Mouse (Mus musculus) midbrain, embryonic 14.5 days (tissue): ENCODE results near the gene Spata5. TPM values are rescaled to one million over a fixed set of nuclear protein-coding genes. Genes with fewer than 3 reads are reported as not detected.

ENCODE experiments used
- ATAC-seq: fragments of 200-750 bp; cut with Nextera tagmentation; 2 replicates; pipeline ENCODE4 v1.8.0; 2017; ENCODE audit warnings: moderate number of reproducible peaks, moderate library complexity; ENCODE audit not compliant: low FRiP score, low TSS enrichment
- DNase-seq: peaks from one replicate; pipeline ENCODE4 v3.0.0-alpha.2; 2015
- H3K27ac ChIP-seq: fragments of 300-500 bp; sonication (generic); replicated peaks from 2 replicates; pipeline ENCODE4 v1.5.1; 2014; ENCODE audit warnings: mild to moderate bottlenecking, low read depth, low read length, moderate library complexity
- H3K27me3 ChIP-seq: fragments of 300-500 bp; sonication (generic); 2 replicates; pipeline ENCODE4 v1.6.1; 2014; ENCODE audit warnings: low read length, control low read depth, mixed read lengths; ENCODE audit not compliant: control insufficient read depth, insufficient read depth
- H3K36me3 ChIP-seq: fragments of 300-500 bp; sonication (generic); 2 replicates; pipeline ENCODE4 v1.6.1; 2014; ENCODE audit warnings: low read length, control low read depth; ENCODE audit not compliant: control insufficient read depth, insufficient read depth
- H3K4me1 ChIP-seq: fragments of 300-500 bp; sonication (generic); 2 replicates; pipeline ENCODE4 v1.6.1; 2014; ENCODE audit warnings: mild to moderate bottlenecking, antibody characterized with exemption, low read length, control low read depth; ENCODE audit not compliant: control insufficient read depth, insufficient read depth
- H3K4me2 ChIP-seq: fragments of 300-500 bp; sonication (generic); 2 replicates; pipeline ENCODE4 v1.6.1; 2014; ENCODE audit warnings: mild to moderate bottlenecking, low read length, moderate library complexity
- H3K4me3 ChIP-seq: fragments of 300-500 bp; sonication (generic); replicated peaks from 2 replicates; pipeline ENCODE4 v1.5.1; 2014; ENCODE audit warnings: low read depth, low read length
- H3K9ac ChIP-seq: fragments of 300-500 bp; sonication (generic); replicated peaks from 2 replicates; pipeline ENCODE4 v1.6.1; 2014; ENCODE audit warnings: mild to moderate bottlenecking, low read length, moderate library complexity
- H3K9me3 ChIP-seq: fragments of 300-500 bp; sonication (generic); 2 replicates; pipeline ENCODE4 v1.6.1; 2016; ENCODE audit warnings: low read length, control low read depth, mixed read lengths; ENCODE audit not compliant: control insufficient read depth
- WGBS: fragments of 180-500 bp; shearing (Covaris S2); extraction: QIAGEN DNeasy Blood & Tissue Kit; methylation state at CpG from one replicate; pipeline ENCODE4 v1.1.7; 2014; 5-methylcytosine and 5-hydroxymethylcytosine counted together
- polyA plus RNA-seq: library from polyadenylated mRNA; unstranded; fragments of >200 nt; fragmentation: Nextera tagmentation; extraction: Ambion mirVana; gene quantifications from 2 replicates; pipeline ENCODE4 v1.2.1, GENCODE M21; 2014

Gene Spata5
- polyA plus RNA-seq, 1 experiment from 2014 or later = 38.3 TPM

DNA sequence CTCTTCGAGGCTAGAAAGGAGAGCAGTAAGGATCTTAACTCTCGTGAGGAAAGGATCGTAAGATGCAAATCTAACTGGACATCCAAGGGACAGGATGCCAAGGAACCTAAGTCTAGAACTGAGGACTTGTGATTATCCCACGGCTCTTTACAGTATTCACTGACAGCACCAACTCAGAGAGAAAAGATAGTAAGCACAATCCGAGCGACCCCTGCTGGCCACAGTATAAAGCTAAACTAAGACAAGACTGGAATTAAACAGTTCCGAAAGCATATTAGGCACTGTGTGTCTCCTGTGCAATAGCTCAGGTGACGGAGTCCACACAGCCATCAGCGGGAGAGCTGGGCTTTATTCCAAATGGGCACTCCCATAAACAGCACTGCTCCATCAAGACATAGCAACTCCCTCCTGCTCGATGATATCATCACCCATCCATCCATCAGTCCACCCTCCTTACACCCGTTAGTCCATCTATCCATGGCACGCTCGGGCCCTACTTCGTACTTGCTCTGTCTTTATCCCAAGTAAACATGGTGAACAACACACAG lies 5.2 kb upstream of the Spata5 start:
- H3K4me3 ChIP-seq = no peak overlapping the region
- DNase-seq (peak; percentile 90), ATAC-seq (no peak)
- no peak overlapping the region for H3K9ac ChIP-seq
- no peaks in the 10 kb centered on the region for H3K36me3 ChIP-seq
- H3K4me1 ChIP-seq = no peaks in the 10 kb centered on the region
- WGBS = 58% methylated on average over 14 of the region's 14 CpGs
- H3K9me3 ChIP-seq = no peaks in the 10 kb centered on the region
- H3K27ac ChIP-seq = no peak overlapping the region
- no peak overlapping the region for H3K4me2 ChIP-seq
- H3K27me3 ChIP-seq = no peaks in the 10 kb centered on the region

GRCm38 (mm10) chr3:37418341-37418740 lies 1.4 kb upstream of the Spata5 start:
- Histone ChIP-seq H3K9me3 (no peaks in the 10 kb centered on the region), H3K4me1 (peaks cover 9% of the 10 kb centered on the region), H3K36me3 (no peaks in the 10 kb centered on the region), H3K9ac (no peak overlapping the region), H3K27me3 (no peaks in the 10 kb centered on the region), H3K27ac (no peak overlapping the region), H3K4me2 (peak overlapping the region; percentile 85), H3K4me3 (peak overlapping the region; percentile 95)
- WGBS = 84% methylated on average over 5 of the region's 5 CpGs
- ATAC-seq = no peak
- DNase-seq = peak; percentile 2

GRCm38 (mm10) chr3:37418961-37419457 lies 687 bp upstream of the Spata5 start:
- WGBS = under 1% methylated on average over 30 of the region's 30 CpGs
- H3K27ac ChIP-seq = peak overlapping the region; percentile 86
- H3K9ac ChIP-seq = peak overlapping the region; percentile 72
- DNase-seq (no peak), ATAC-seq (no peak; the same call in 1 of the 2 replicates)
- H3K36me3 ChIP-seq = no peaks in the 10 kb centered on the region
- H3K9me3 ChIP-seq = no peaks in the 10 kb centered on the region
- peak overlapping the region; percentile 95 for H3K4me3 ChIP-seq
- H3K4me2 ChIP-seq = peak overlapping the region; percentile 85
- peaks cover 9% of the 10 kb centered on the region for H3K4me1 ChIP-seq
- H3K27me3 ChIP-seq = no peaks in the 10 kb centered on the region

- H3K4me2 ChIP-seq = peak within 1 kb of the TSS; percentile 92
- H3K9ac ChIP-seq = peak within 1 kb of the TSS; percentile 72
- peaks cover 9% of the 10 kb centered on the region for H3K4me1 ChIP-seq
- H3K4me3 ChIP-seq = peak within 1 kb of the TSS; percentile 95
- peak; percentile 89 for ATAC-seq
- H3K9me3 ChIP-seq = no peaks in the 10 kb centered on the region
- no peaks in the 10 kb centered on the region for H3K27me3 ChIP-seq
- 0% methylated on average over 50 of the region's 50 CpGs for WGBS
- DNase-seq = peak; percentile 98
- peak within 1 kb of the TSS; percentile 86 for H3K27ac ChIP-seq
- H3K36me3 ChIP-seq = peaks cover 5% of the 10 kb centered on the region; the same call in 1 of the 2 replicates
Measured at GRCm38 (mm10) chr3:37420072-37420471, 376 bp downstream of the Spata5 start, which contains the start of gene Nudt6. TSS of gene Nudt6 (minus strand) at chr3:37420211.

GRCm38 (mm10) chr3:37420641-37421040 lies 945 bp downstream of the Spata5 start:
- DNase-seq (peak; percentile 41), ATAC-seq (no peak)
- peaks cover 11% of the 10 kb centered on the region; the same call in 1 of the 2 replicates for H3K36me3 ChIP-seq
- H3K27me3 ChIP-seq = no peaks in the 10 kb centered on the region
- peaks cover 9% of the 10 kb centered on the region for H3K4me1 ChIP-seq
- H3K9me3 ChIP-seq = no peaks in the 10 kb centered on the region
- peak overlapping the region; percentile 92 for H3K4me2 ChIP-seq
- H3K27ac ChIP-seq = peak overlapping the region; percentile 73
- peak overlapping the region; percentile 56 for H3K9ac ChIP-seq
- under 1% methylated on average over 24 of the region's 24 CpGs for WGBS
- peak overlapping the region; percentile 95 for H3K4me3 ChIP-seq

- Histone ChIP-seq H3K27ac (no peak overlapping the region), H3K36me3 (peaks cover 15% of the 10 kb centered on the region), H3K4me2 (peak overlapping the region; percentile 92), H3K4me3 (peak overlapping the region; percentile 95), H3K9ac (peak overlapping the region; percentile 56), H3K4me1 (peaks cover 9% of the 10 kb centered on the region), H3K9me3 (no peaks in the 10 kb centered on the region), H3K27me3 (no peaks in the 10 kb centered on the region)
- no peak for DNase-seq
- ATAC-seq = no peak
- 7% methylated on average over 3 of the region's 3 CpGs for WGBS
Measured at GRCm38 (mm10) chr3:37421179-37421578, 1.5 kb downstream of the Spata5 start.

GRCm38 (mm10) chr3:37426069-37426468 lies 6.4 kb downstream of the Spata5 start:
- no peak for DNase-seq
- Histone ChIP-seq H3K36me3 (peaks cover 39% of the 10 kb centered on the region), H3K27me3 (no peaks in the 10 kb centered on the region), H3K9ac (no peak overlapping the region), H3K9me3 (no peaks in the 10 kb centered on the region), H3K4me3 (no peak overlapping the region), H3K4me2 (no peak overlapping the region), H3K4me1 (peaks cover 4% of the 10 kb centered on the region), H3K27ac (no peak overlapping the region)
- ATAC-seq = no peak
- 94% methylated on average over 3 of the region's 3 CpGs for WGBS

DNA sequence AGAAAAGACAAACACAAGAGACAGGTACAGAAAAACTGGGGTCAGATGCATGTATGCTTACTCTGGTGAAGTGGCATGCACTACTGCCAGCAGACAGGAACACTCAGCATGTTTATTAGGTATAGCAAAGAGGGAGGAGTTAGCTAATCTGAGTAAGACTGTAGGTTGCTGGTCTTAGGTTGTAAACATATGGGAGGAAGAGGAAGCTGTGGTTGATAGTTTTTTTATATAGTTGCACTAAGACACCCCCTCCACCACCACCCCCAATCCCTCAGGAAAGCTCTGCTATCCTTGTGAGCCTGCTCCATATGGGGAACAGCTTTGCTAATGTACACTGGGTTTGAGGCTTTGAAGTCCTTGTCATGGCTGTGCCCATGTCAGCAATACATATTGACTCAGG lies 10.7 kb downstream of the Spata5 start:
- H3K9me3 ChIP-seq = no peaks in the 10 kb centered on the region
- H3K36me3 ChIP-seq = peaks cover 57% of the 10 kb centered on the region
- ATAC-seq (no peak), DNase-seq (no peak)
- no peak overlapping the region for H3K9ac ChIP-seq
- H3K4me3 ChIP-seq = no peak overlapping the region
- no peaks in the 10 kb centered on the region for H3K4me1 ChIP-seq
- no peak overlapping the region for H3K27ac ChIP-seq
- no peak overlapping the region for H3K4me2 ChIP-seq
- H3K27me3 ChIP-seq = no peaks in the 10 kb centered on the region

DNA sequence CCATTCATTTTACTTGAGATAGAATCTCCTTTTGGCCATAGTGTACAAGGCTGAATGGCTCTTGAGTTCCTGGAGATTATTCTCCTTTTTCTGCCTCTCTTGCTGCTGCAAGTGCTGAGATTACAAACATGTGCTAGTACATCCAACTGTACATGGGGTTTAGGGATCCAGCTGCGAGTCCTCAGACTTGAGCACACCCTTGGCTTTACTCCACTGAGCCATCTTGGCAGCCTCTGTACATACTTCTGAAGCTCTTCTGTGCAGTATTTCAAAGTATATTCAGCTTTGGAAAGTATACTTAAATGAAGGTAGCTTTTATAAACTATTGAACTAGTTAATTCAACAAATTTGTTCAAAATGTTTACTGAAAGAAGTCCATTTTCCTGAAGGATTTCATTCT lies 20.1 kb downstream of the Spata5 start:
- 100% methylated on average over 1 of the region's 1 CpGs for WGBS
- Histone ChIP-seq H3K27ac (no peak overlapping the region), H3K4me2 (no peak overlapping the region), H3K36me3 (peaks cover 35% of the 10 kb centered on the region), H3K4me1 (no peaks in the 10 kb centered on the region), H3K4me3 (no peak overlapping the region), H3K9me3 (no peaks in the 10 kb centered on the region), H3K27me3 (no peaks in the 10 kb centered on the region), H3K9ac (no peak overlapping the region)
- ATAC-seq (no peak), DNase-seq (no peak)
